Mouse (Mus musculus): ENCODE measurements around the gene Spata32.

GRCm38 (mm10) chr11:103235702-103236101 lies 17.5 kb upstream of the Spata32 start:
- TF ChIP-seq CTCF (IDR thresholded peaks at IDR 0.05; ENCODE audit: borderline replicate concordance, extremely low read depth, insufficient read depth, insufficient read length) (no peak), POLR2A (IDR thresholded peaks at IDR 0.05; ENCODE audit: borderline replicate concordance, extremely low read depth, insufficient read depth, insufficient read length, poor library complexity, severe bottlenecking) (no peak)
